Mouse (Mus musculus) stomach, embryonic 15.5 days (tissue): ENCODE data around the gene Mapkapk3. TPM values are rescaled to one million over a fixed set of nuclear protein-coding genes. Genes with fewer than 3 reads are reported as not detected.

Source experiments
- ATAC-seq: fragments of 200-750 bp; cut with Nextera tagmentation; 2 replicates; pipeline ENCODE4 v1.8.0; 2017; ENCODE audit warnings: low read depth, moderate number of reproducible peaks, moderate TSS enrichment; ENCODE audit not compliant: insufficient read depth, low FRiP score
- H3K27ac ChIP-seq: fragments of 300-500 bp; sonication (generic); 2 replicates; pipeline ENCODE4 v1.5.1; 2015; ENCODE audit warnings: mild to moderate bottlenecking, inconsistent platforms
- H3K27me3 ChIP-seq: fragments of 300-500 bp; sonication (generic); replicated peaks from 2 replicates; pipeline ENCODE4 v1.6.1; 2015; ENCODE audit warnings: inconsistent platforms
- H3K36me3 ChIP-seq: fragments of 300-500 bp; sonication (generic); 2 replicates; pipeline ENCODE4 v1.6.1; 2015; ENCODE audit warnings: inconsistent platforms
- H3K4me1 ChIP-seq: fragments of 300-500 bp; sonication (generic); 2 replicates; pipeline ENCODE4 v1.6.1; 2015; ENCODE audit warnings: inconsistent platforms
- H3K4me2 ChIP-seq: fragments of 300-500 bp; sonication (generic); 2 replicates; pipeline ENCODE4 v1.6.1; 2015; ENCODE audit warnings: mild to moderate bottlenecking, inconsistent platforms
- H3K4me3 ChIP-seq: fragments of 300-500 bp; sonication (generic); replicated peaks from 2 replicates; pipeline ENCODE4 v1.5.1; 2015; ENCODE audit warnings: inconsistent platforms
- H3K9ac ChIP-seq: fragments of 300-500 bp; sonication (generic); 2 replicates; pipeline ENCODE4 v1.6.1; 2015; ENCODE audit warnings: inconsistent platforms
- H3K9me3 ChIP-seq: fragments of 300-500 bp; sonication (generic); 2 replicates; pipeline ENCODE4 v1.6.1; 2016; ENCODE audit warnings: inconsistent platforms
- WGBS: fragments of 180-500 bp; shearing (Covaris S2); methylation state at CpG from one replicate; pipeline ENCODE4 v1.1.7; 2015; 5-methylcytosine and 5-hydroxymethylcytosine counted together
- polyA plus RNA-seq: library from polyadenylated mRNA; unstranded; fragments of >200 nt; fragmentation: Nextera tagmentation; extraction: Ambion mirVana; gene quantifications from 2 replicates; pipeline ENCODE4 v1.2.1, GENCODE M21; 2015

Mapkapk3 gene
- polyA plus RNA-seq, 1 experiment from 2014 or later = 38.0 TPM

GRCm38 (mm10) chr9:107298059-107298780, 8.5 kb upstream of the Mapkapk3 start:
- 57% methylated on average over 8 of the region's 8 CpGs for WGBS
- Histone ChIP-seq H3K9me3 (no peaks in the 10 kb centered on the region), H3K4me1 (peaks cover 27% of the 10 kb centered on the region), H3K9ac (no peak overlapping the region), H3K36me3 (peaks cover 19% of the 10 kb centered on the region), H3K4me2 (peak overlapping the region; percentile 77), H3K27me3 (peaks cover 2% of the 10 kb centered on the region; the same call in 1 of the 2 replicates), H3K27ac (peak overlapping the region; percentile 48), H3K4me3 (peak overlapping the region; percentile 66)
- no peak for ATAC-seq

- Histone ChIP-seq H3K9me3 (no peaks in the 10 kb centered on the region), H3K27ac (no peak overlapping the region; the same call in 1 of the 2 replicates), H3K4me2 (peak overlapping the region; percentile 77), H3K36me3 (peaks cover 19% of the 10 kb centered on the region), H3K9ac (no peak overlapping the region), H3K4me1 (peaks cover 27% of the 10 kb centered on the region), H3K4me3 (peak overlapping the region; percentile 66), H3K27me3 (peaks cover 4% of the 10 kb centered on the region; the same call in 1 of the 2 replicates)
- no peak for ATAC-seq
- WGBS = 66% methylated on average over 4 of the region's 4 CpGs
These were observed 8.0 kb upstream of the Mapkapk3 start for GRCm38 (mm10) chr9:107297658-107298057.

GRCm38 (mm10) chr9:107297059-107297458, 7.4 kb upstream of the Mapkapk3 start:
- WGBS = 4% methylated on average over 16 of the region's 16 CpGs
- Histone ChIP-seq H3K4me1 (peaks cover 27% of the 10 kb centered on the region), H3K4me3 (peak overlapping the region; percentile 66), H3K27me3 (peaks cover 4% of the 10 kb centered on the region; the same call in 1 of the 2 replicates), H3K9me3 (no peaks in the 10 kb centered on the region), H3K36me3 (peaks cover 19% of the 10 kb centered on the region), H3K9ac (peak overlapping the region; percentile 38), H3K27ac (peak overlapping the region; percentile 89), H3K4me2 (peak overlapping the region; percentile 77)
- ATAC-seq = no peak; the same call in 1 of the 2 replicates

GRCm38 (mm10) chr9:107296501-107296965, 6.9 kb upstream of the Mapkapk3 start:
- H3K36me3 ChIP-seq = peaks cover 14% of the 10 kb centered on the region
- 0% methylated on average over 31 of the region's 31 CpGs for WGBS
- ATAC-seq = peak; percentile 92

GRCm38 (mm10) chr9:107296041-107296440, 6.4 kb upstream of the Mapkapk3 start:
- no peaks in the 10 kb centered on the region for H3K9me3 ChIP-seq
- H3K27me3 ChIP-seq = peaks cover 4% of the 10 kb centered on the region; the same call in 1 of the 2 replicates
- peaks cover 27% of the 10 kb centered on the region for H3K4me1 ChIP-seq
- H3K4me3 ChIP-seq = peak overlapping the region; percentile 66
- ATAC-seq = peak; percentile 5; the same call in 1 of the 2 replicates
- WGBS = under 1% methylated on average over 14 of the region's 14 CpGs
- 0 out of 2 replicates have a peak overlapping the region, but pooled peaks have one; percentile 20 for H3K9ac ChIP-seq
- H3K4me2 ChIP-seq = peak overlapping the region; percentile 77
- peaks cover 9% of the 10 kb centered on the region for H3K36me3 ChIP-seq
- peak overlapping the region; percentile 85 for H3K27ac ChIP-seq

More at GRCm38 (mm10) chr9:107296501-107296965, 6.9 kb upstream of the Mapkapk3 start:
- Histone ChIP-seq H3K4me1 (peaks cover 27% of the 10 kb centered on the region), H3K27me3 (peaks cover 4% of the 10 kb centered on the region; the same call in 1 of the 2 replicates), H3K27ac (peak overlapping the region; percentile 89), H3K4me2 (peak overlapping the region; percentile 77), H3K9me3 (no peaks in the 10 kb centered on the region), H3K4me3 (peak overlapping the region; percentile 66), H3K9ac (peak overlapping the region; percentile 38)

GRCm38 (mm10) chr9:107296016-107296040, 6.2 kb upstream of the Mapkapk3 start, which contains the start of gene Cish:
Gene Cish, plus strand, starts transcription at chr9:107296026.
- no peak for ATAC-seq
- H3K36me3 ChIP-seq = peaks cover 7% of the 10 kb centered on the region
- peaks cover 27% of the 10 kb centered on the region for H3K4me1 ChIP-seq
- H3K27ac ChIP-seq = peak within 1 kb of the TSS; percentile 89
- no peaks in the 10 kb centered on the region for H3K9me3 ChIP-seq
- peak within 1 kb of the TSS; percentile 77 for H3K4me2 ChIP-seq
- peaks cover 4% of the 10 kb centered on the region; the same call in 1 of the 2 replicates for H3K27me3 ChIP-seq
- H3K9ac ChIP-seq = peak within 1 kb of the TSS; percentile 38
- peak within 1 kb of the TSS; percentile 66 for H3K4me3 ChIP-seq

- Histone ChIP-seq H3K9ac (no peak overlapping the region), H3K36me3 (peaks cover 5% of the 10 kb centered on the region), H3K4me1 (peaks cover 27% of the 10 kb centered on the region), H3K27ac (peak overlapping the region; percentile 85; the same call in 1 of the 2 replicates), H3K27me3 (peaks cover 4% of the 10 kb centered on the region; the same call in 1 of the 2 replicates), H3K4me3 (no peak overlapping the region), H3K4me2 (peak overlapping the region; percentile 77), H3K9me3 (no peaks in the 10 kb centered on the region)
- 42% methylated on average over 4 of the region's 4 CpGs for WGBS
- no peak for ATAC-seq
These were observed 5.9 kb upstream of the Mapkapk3 start for GRCm38 (mm10) chr9:107295616-107296015.

GRCm38 (mm10) chr9:107294249-107294648, 4.6 kb upstream of the Mapkapk3 start:
- H3K27me3 ChIP-seq = peaks cover 4% of the 10 kb centered on the region; the same call in 1 of the 2 replicates
- ATAC-seq = no peak
- 7% methylated on average over 6 of the region's 6 CpGs for WGBS
- no peak overlapping the region for H3K4me3 ChIP-seq
- H3K4me2 ChIP-seq = no peak overlapping the region
- no peaks in the 10 kb centered on the region for H3K36me3 ChIP-seq
- no peaks in the 10 kb centered on the region for H3K9me3 ChIP-seq
- H3K9ac ChIP-seq = no peak overlapping the region
- H3K27ac ChIP-seq = no peak overlapping the region
- H3K4me1 ChIP-seq = peaks cover 27% of the 10 kb centered on the region

- no peak for ATAC-seq
- H3K9ac ChIP-seq = no peak overlapping the region
- H3K9me3 ChIP-seq = no peaks in the 10 kb centered on the region
- H3K4me2 ChIP-seq = no peak overlapping the region
- H3K27me3 ChIP-seq = peaks cover 4% of the 10 kb centered on the region; the same call in 1 of the 2 replicates
- H3K27ac ChIP-seq = no peak overlapping the region
- H3K4me1 ChIP-seq = peaks cover 19% of the 10 kb centered on the region
- no peaks in the 10 kb centered on the region for H3K36me3 ChIP-seq
- H3K4me3 ChIP-seq = no peak overlapping the region
- WGBS = 29% methylated on average over 10 of the region's 10 CpGs
These were observed 1.2 kb upstream of the Mapkapk3 start for GRCm38 (mm10) chr9:107290897-107291296.

GRCm38 (mm10) chr9:107288711-107289110, 966 bp downstream of the Mapkapk3 start:
- 32% methylated on average over 8 of the region's 8 CpGs for WGBS
- peak overlapping the region; percentile 90 for H3K4me2 ChIP-seq
- ATAC-seq = peak; percentile 66
- no peaks in the 10 kb centered on the region for H3K36me3 ChIP-seq
- peak overlapping the region; percentile 89 for H3K27ac ChIP-seq
- H3K9ac ChIP-seq = no peak overlapping the region; the same call in 1 of the 2 replicates
- peaks cover 4% of the 10 kb centered on the region; the same call in 1 of the 2 replicates for H3K27me3 ChIP-seq
- H3K4me3 ChIP-seq = peak overlapping the region; percentile 59
- H3K4me1 ChIP-seq = peaks cover 13% of the 10 kb centered on the region
- H3K9me3 ChIP-seq = no peaks in the 10 kb centered on the region

GRCm38 (mm10) chr9:107288105-107288650, 1.5 kb downstream of the Mapkapk3 start:
- 85% methylated on average over 14 of the region's 14 CpGs for WGBS
- Histone ChIP-seq H3K4me1 (peaks cover 13% of the 10 kb centered on the region), H3K27me3 (peaks cover 2% of the 10 kb centered on the region; the same call in 1 of the 2 replicates), H3K27ac (peak overlapping the region; percentile 7; the same call in 1 of the 2 replicates), H3K4me2 (peak overlapping the region; percentile 90), H3K4me3 (peak overlapping the region; percentile 59), H3K9ac (no peak overlapping the region), H3K36me3 (no peaks in the 10 kb centered on the region), H3K9me3 (no peaks in the 10 kb centered on the region)
- ATAC-seq = no peak

GRCm38 (mm10) chr9:107287294-107287693, 2.4 kb downstream of the Mapkapk3 start:
- ATAC-seq = no peak
- Histone ChIP-seq H3K27me3 (no peaks in the 10 kb centered on the region), H3K4me1 (peaks cover 13% of the 10 kb centered on the region), H3K36me3 (no peaks in the 10 kb centered on the region), H3K27ac (no peak overlapping the region), H3K9ac (no peak overlapping the region), H3K4me3 (no peak overlapping the region), H3K4me2 (peak overlapping the region; percentile 90; the same call in 1 of the 2 replicates), H3K9me3 (no peaks in the 10 kb centered on the region)
- 60% methylated on average over 2 of the region's 2 CpGs for WGBS
